Mouse (Mus musculus) Muller cell, postnatal 12 days (primary cell): ENCODE measurements around the gene Car15.

Experiments
- DNase-seq: peaks from one replicate; pipeline ENCODE4 v3.0.0-alpha.2; 2015; ENCODE audit errors: inconsistent ontology term

Car15 gene

GRCm38 (mm10) chr16:17838051-17838450 lies at the start of gene Car15:
Gene Car15, minus strand, starts transcription at chr16:17838364.
- no peak for DNase-seq

GRCm38 (mm10) chr16:17884116-17884515 lies 46.0 kb upstream of the Car15 start:
- DNase-seq = no peak

- DNase-seq = no peak
Observed at GRCm38 (mm10) chr16:17882196-17882595, 44.0 kb upstream of the Car15 start.

- DNase-seq = no peak
Observed at GRCm38 (mm10) chr16:17879571-17879970, 41.4 kb upstream of the Car15 start.

GRCm38 (mm10) chr16:17876096-17876495 lies 37.9 kb upstream of the Car15 start:
- DNase-seq = peak; percentile 11

GRCm38 (mm10) chr16:17875174-17875573 lies 37.0 kb upstream of the Car15 start:
- no peak for DNase-seq

GRCm38 (mm10) chr16:17872995-17873394 lies 34.8 kb upstream of the Car15 start:
- no peak for DNase-seq

GRCm38 (mm10) chr16:17871248-17871647 lies 33.1 kb upstream of the Car15 start:
- no peak for DNase-seq

- DNase-seq = no peak
Observed at GRCm38 (mm10) chr16:17865770-17866169, 27.6 kb upstream of the Car15 start.

GRCm38 (mm10) chr16:17865293-17865692 lies 27.1 kb upstream of the Car15 start:
- no peak for DNase-seq

- no peak for DNase-seq
Observed at GRCm38 (mm10) chr16:17858592-17858991, 20.4 kb upstream of the Car15 start.

- no peak for DNase-seq
Observed at GRCm38 (mm10) chr16:17857157-17857556, 19.0 kb upstream of the Car15 start.

GRCm38 (mm10) chr16:17853263-17853662 lies 15.1 kb upstream of the Car15 start:
- no peak for DNase-seq

GRCm38 (mm10) chr16:17851860-17852259 lies 13.7 kb upstream of the Car15 start:
- DNase-seq = no peak

GRCm38 (mm10) chr16:17851331-17851730 lies 13.2 kb upstream of the Car15 start:
- no peak for DNase-seq

- no peak for DNase-seq
Observed at GRCm38 (mm10) chr16:17849486-17849885, 11.3 kb upstream of the Car15 start.

GRCm38 (mm10) chr16:17848928-17849327 lies 10.8 kb upstream of the Car15 start:
- peak; percentile 22 for DNase-seq

GRCm38 (mm10) chr16:17848431-17848830 lies 10.3 kb upstream of the Car15 start:
- DNase-seq = no peak

GRCm38 (mm10) chr16:17843701-17844365 lies 5.7 kb upstream of the Car15 start:
- DNase-seq = no peak

GRCm38 (mm10) chr16:17842437-17842836 lies 4.3 kb upstream of the Car15 start:
- no peak for DNase-seq

GRCm38 (mm10) chr16:17839976-17840375 lies 1.8 kb upstream of the Car15 start:
- no peak for DNase-seq

GRCm38 (mm10) chr16:17835481-17835880 lies 2.7 kb downstream of the Car15 start:
- no peak for DNase-seq

- no peak for DNase-seq
Observed at GRCm38 (mm10) chr16:17834543-17834942, 3.6 kb downstream of the Car15 start.
